Mouse (Mus musculus): ENCODE results near the gene Itk. TPM values are rescaled to one million over a fixed set of nuclear protein-coding genes. Genes with fewer than 3 reads are reported as not detected.

Itk gene
- polyA plus RNA-seq, 1 experiment from 2014 or later: not detected

- H3K9ac ChIP-seq: peak overlapping the region; percentile 60
- H3K27ac ChIP-seq: no peak overlapping the region
- peak; percentile 12; the same call in 1 of the 2 replicates for ATAC-seq
- H3K4me2 ChIP-seq: peak overlapping the region; percentile 97
- peak overlapping the region; percentile 63 for H3K4me3 ChIP-seq
- peaks cover 22% of the 10 kb centered on the region for H3K4me1 ChIP-seq
- H3K36me3 ChIP-seq: no peaks in the 10 kb centered on the region
- no peaks in the 10 kb centered on the region for H3K9me3 ChIP-seq (replicated peaks)
- peaks cover 23% of the 10 kb centered on the region for H3K27me3 ChIP-seq (replicated peaks)
- 5% methylated on average over 14 of the region's 14 CpGs for WGBS (ENCODE audit: insufficient replicate concordance)
Measured at GRCm38 (mm10) chr11:46311181-46311702, 78.1 kb downstream of the Itk start.

- no peak overlapping the region for H3K27ac ChIP-seq
- H3K9me3 ChIP-seq (replicated peaks): no peaks in the 10 kb centered on the region
- 44% methylated on average over 5 of the region's 5 CpGs for WGBS (ENCODE audit: insufficient replicate concordance)
- H3K4me2 ChIP-seq: peak overlapping the region; percentile 97
- no peak overlapping the region; the same call in 1 of the 2 replicates for H3K4me3 ChIP-seq
- peaks cover 23% of the 10 kb centered on the region for H3K27me3 ChIP-seq (replicated peaks)
- H3K4me1 ChIP-seq: peaks cover 22% of the 10 kb centered on the region
- no peak overlapping the region; the same call in 1 of the 2 replicates for H3K9ac ChIP-seq
- no peak for ATAC-seq
- H3K36me3 ChIP-seq: no peaks in the 10 kb centered on the region
Measured at GRCm38 (mm10) chr11:46310647-46311063, 78.7 kb downstream of the Itk start.

- peaks cover 23% of the 10 kb centered on the region for H3K27me3 ChIP-seq (replicated peaks)
- H3K4me2 ChIP-seq: peak overlapping the region; percentile 97; the same call in 1 of the 2 replicates
- H3K4me1 ChIP-seq: peaks cover 22% of the 10 kb centered on the region
- H3K36me3 ChIP-seq: no peaks in the 10 kb centered on the region
- H3K9ac ChIP-seq: no peak overlapping the region; the same call in 1 of the 2 replicates
- 66% methylated on average over 10 of the region's 10 CpGs for WGBS (ENCODE audit: insufficient replicate concordance)
- no peak overlapping the region for H3K4me3 ChIP-seq
- no peaks in the 10 kb centered on the region for H3K9me3 ChIP-seq (replicated peaks)
- ATAC-seq: no peak
- H3K27ac ChIP-seq: no peak overlapping the region
Measured at GRCm38 (mm10) chr11:46309808-46310555, 79.3 kb downstream of the Itk start.

- Histone ChIP-seq H3K9me3 (replicated peaks) (no peaks in the 10 kb centered on the region), H3K27ac (no peak overlapping the region), H3K9ac (no peak overlapping the region), H3K4me1 (peaks cover 22% of the 10 kb centered on the region), H3K27me3 (replicated peaks) (peaks cover 23% of the 10 kb centered on the region), H3K4me2 (no peak overlapping the region), H3K36me3 (no peaks in the 10 kb centered on the region), H3K4me3 (no peak overlapping the region)
- 80% methylated on average over 20 of the region's 20 CpGs for WGBS (ENCODE audit: insufficient replicate concordance)
- no peak for ATAC-seq
Measured at GRCm38 (mm10) chr11:46309111-46309741, 80.1 kb downstream of the Itk start.

GRCm38 (mm10) chr11:46308271-46308974, 80.9 kb downstream of the Itk start:
- H3K4me3 ChIP-seq: no peak overlapping the region
- peaks cover 23% of the 10 kb centered on the region for H3K27me3 ChIP-seq (replicated peaks)
- no peak overlapping the region for H3K9ac ChIP-seq
- no peak overlapping the region for H3K27ac ChIP-seq
- no peak for ATAC-seq
- H3K4me1 ChIP-seq: peaks cover 22% of the 10 kb centered on the region
- H3K4me2 ChIP-seq: no peak overlapping the region
- no peaks in the 10 kb centered on the region for H3K36me3 ChIP-seq
- WGBS (ENCODE audit: insufficient replicate concordance): 76% methylated on average over 11 of the region's 11 CpGs
- no peaks in the 10 kb centered on the region for H3K9me3 ChIP-seq (replicated peaks)

- peaks cover 23% of the 10 kb centered on the region for H3K27me3 ChIP-seq (replicated peaks)
- 71% methylated on average over 7 of the region's 7 CpGs for WGBS (ENCODE audit: insufficient replicate concordance)
- H3K4me1 ChIP-seq: peaks cover 21% of the 10 kb centered on the region
- no peak overlapping the region for H3K4me2 ChIP-seq
- no peak overlapping the region for H3K9ac ChIP-seq
- H3K4me3 ChIP-seq: no peak overlapping the region
- ATAC-seq: no peak
- no peak overlapping the region for H3K27ac ChIP-seq
- no peaks in the 10 kb centered on the region for H3K9me3 ChIP-seq (replicated peaks)
- H3K36me3 ChIP-seq: no peaks in the 10 kb centered on the region
Measured at GRCm38 (mm10) chr11:46307768-46308167, 81.5 kb downstream of the Itk start.

- H3K36me3 ChIP-seq: no peaks in the 10 kb centered on the region
- peaks cover 12% of the 10 kb centered on the region for H3K4me1 ChIP-seq
- H3K27ac ChIP-seq: no peak overlapping the region
- ATAC-seq: no peak
- no peak overlapping the region for H3K4me3 ChIP-seq
- 71% methylated on average over 7 of the region's 7 CpGs for WGBS (ENCODE audit: insufficient replicate concordance)
- H3K9ac ChIP-seq: no peak overlapping the region
- peaks cover 17% of the 10 kb centered on the region for H3K27me3 ChIP-seq (replicated peaks)
- no peaks in the 10 kb centered on the region for H3K9me3 ChIP-seq (replicated peaks)
- no peak overlapping the region for H3K4me2 ChIP-seq
Measured at GRCm38 (mm10) chr11:46306776-46307175, 82.5 kb downstream of the Itk start.

GRCm38 (mm10) chr11:46305881-46306520, 83.3 kb downstream of the Itk start:
- ATAC-seq: no peak
- H3K9me3 ChIP-seq (replicated peaks): no peaks in the 10 kb centered on the region
- WGBS (ENCODE audit: insufficient replicate concordance): 57% methylated on average over 9 of the region's 9 CpGs
- H3K9ac ChIP-seq: no peak overlapping the region
- H3K4me2 ChIP-seq: no peak overlapping the region
- H3K4me1 ChIP-seq: peaks cover 5% of the 10 kb centered on the region
- no peaks in the 10 kb centered on the region for H3K36me3 ChIP-seq
- H3K27me3 ChIP-seq (replicated peaks): peaks cover 10% of the 10 kb centered on the region
- no peak overlapping the region for H3K4me3 ChIP-seq
- H3K27ac ChIP-seq: no peak overlapping the region

GRCm38 (mm10) chr11:46304864-46305710, 84.2 kb downstream of the Itk start:
- WGBS (ENCODE audit: insufficient replicate concordance): 77% methylated on average over 9 of the region's 9 CpGs
- Histone ChIP-seq H3K9me3 (replicated peaks) (no peaks in the 10 kb centered on the region), H3K9ac (no peak overlapping the region), H3K4me2 (no peak overlapping the region), H3K27ac (no peak overlapping the region), H3K4me1 (no peaks in the 10 kb centered on the region), H3K36me3 (no peaks in the 10 kb centered on the region), H3K4me3 (no peak overlapping the region), H3K27me3 (replicated peaks) (peaks cover under 1% of the 10 kb centered on the region; the same call in 1 of the 2 replicates)
- ATAC-seq: no peak

GRCm38 (mm10) chr11:46304093-46304492, 85.2 kb downstream of the Itk start:
- H3K9me3 ChIP-seq (replicated peaks): no peaks in the 10 kb centered on the region
- no peak for ATAC-seq
- H3K4me1 ChIP-seq: peaks cover 4% of the 10 kb centered on the region; the same call in 1 of the 2 replicates
- no peaks in the 10 kb centered on the region for H3K27me3 ChIP-seq (replicated peaks)
- H3K36me3 ChIP-seq: no peaks in the 10 kb centered on the region
- no peak overlapping the region for H3K4me2 ChIP-seq
- H3K9ac ChIP-seq: no peak overlapping the region
- H3K27ac ChIP-seq: no peak overlapping the region
- WGBS (ENCODE audit: insufficient replicate concordance): 64% methylated on average over 10 of the region's 10 CpGs
- no peak overlapping the region for H3K4me3 ChIP-seq

- Histone ChIP-seq H3K4me2 (no peak overlapping the region), H3K36me3 (no peaks in the 10 kb centered on the region), H3K9ac (no peak overlapping the region), H3K27ac (no peak overlapping the region), H3K4me1 (peaks cover 14% of the 10 kb centered on the region; the same call in 1 of the 2 replicates), H3K27me3 (replicated peaks) (no peaks in the 10 kb centered on the region), H3K4me3 (no peak overlapping the region), H3K9me3 (replicated peaks) (no peaks in the 10 kb centered on the region)
- 72% methylated on average over 9 of the region's 9 CpGs for WGBS (ENCODE audit: insufficient replicate concordance)
- ATAC-seq: no peak
Measured at GRCm38 (mm10) chr11:46302471-46302870, 86.8 kb downstream of the Itk start.

Data from liver, embryonic 12.5 days (tissue).